Mouse (Mus musculus) ES-E14 (cell line): ENCODE measurements around the gene Enoph1. TPM values are rescaled to one million over a fixed set of nuclear protein-coding genes. Genes with fewer than 3 reads are reported as not detected.

Experiments used
- DNase-seq: peaks from one replicate; pipeline ENCODE4 v3.0.0-alpha.2; 2013; ENCODE audit warnings: low read depth, low spot score
- H3K27ac ChIP-seq: 2 replicates; pipeline ENCODE4 v1.5.1; 2012; ENCODE audit warnings: low read depth, mild to moderate bottlenecking, low read length, moderate library complexity, mixed read lengths; ENCODE audit not compliant: poor library complexity, insufficient read depth, severe bottlenecking
- H3K36me3 ChIP-seq: 2 replicates; pipeline ENCODE4 v1.6.1; 2012; ENCODE audit warnings: mild to moderate bottlenecking, low read length, moderate library complexity, mixed read lengths; ENCODE audit not compliant: control insufficient read depth, poor library complexity, insufficient read depth, severe bottlenecking
- H3K4me1 ChIP-seq, 2 experiments: fragments of 150-350 bp in 1 of 2; sonication (generic) in 1 of 2; 2 replicates each; pipeline ENCODE4 v1.6.1; 2012; ENCODE audit warnings: low read length in 2 of 2, mild to moderate bottlenecking in 1 of 2, mixed read lengths in 1 of 2; ENCODE audit not compliant: control insufficient read depth in 2 of 2, insufficient read depth in 2 of 2, poor library complexity in 1 of 2
- H3K4me3 ChIP-seq, 2 experiments: fragments of 150-350 bp in 1 of 2; sonication (generic) in 1 of 2; 2 replicates each; pipeline ENCODE4 v1.5.1; 2012; ENCODE audit warnings: low read length in 2 of 2, low read depth in 1 of 2, mild to moderate bottlenecking in 1 of 2, mixed read lengths in 1 of 2; ENCODE audit not compliant: insufficient read depth in 1 of 2, poor library complexity in 1 of 2, severe bottlenecking in 1 of 2
- H3K9ac ChIP-seq: 2 replicates; pipeline ENCODE4 v1.6.1; 2012; ENCODE audit warnings: low read depth, mild to moderate bottlenecking, low read length, mixed read lengths; ENCODE audit not compliant: poor library complexity, insufficient read depth, severe bottlenecking
- H3K9me3 ChIP-seq: fragments of 150-350 bp; sonication (generic); 2 replicates; pipeline ENCODE4 v1.6.1; 2012; ENCODE audit warnings: low read depth, mild to moderate bottlenecking, low read length; ENCODE audit not compliant: control insufficient read depth, insufficient read depth
- CHD2 ChIP-seq: IDR thresholded peaks from 2 replicates; pipeline ENCODE4 v1.6.1; 2014; ENCODE audit warnings: mild to moderate bottlenecking, low read depth, low read length, inconsistent platforms
- HCFC1 ChIP-seq: IDR thresholded peaks from 2 replicates; pipeline ENCODE4 v1.6.1; 2012; ENCODE audit warnings: low read length, inconsistent platforms, borderline replicate concordance; ENCODE audit not compliant: insufficient read depth
- MAFK ChIP-seq: IDR thresholded peaks from 2 replicates; pipeline ENCODE4 v1.6.1; 2014; ENCODE audit warnings: mild to moderate bottlenecking, low read depth, low read length, inconsistent platforms; ENCODE audit not compliant: insufficient read depth
- ZC3H11A ChIP-seq: IDR thresholded peaks from 2 replicates; pipeline ENCODE4 v1.6.1; 2012; ENCODE audit warnings: low read depth, mild to moderate bottlenecking, inconsistent platforms, low read length, borderline replicate concordance
- ZNF384 ChIP-seq: IDR thresholded peaks from 2 replicates; pipeline ENCODE4 v1.6.1; 2012; ENCODE audit warnings: low read depth, low read length, inconsistent platforms
- in situ Hi-C, 2 experiments: fragments of 600-800 bp; cut with MboI; formaldehyde crosslinking; loops; one replicate each; pipeline ENCODE4 v1.15.1; 2025; ENCODE audit warnings: low sequenced_read_pairs in 2 of 2, inconsistent platforms in 1 of 2; ENCODE audit not compliant: unreplicated experiment in 2 of 2
- total RNA-seq: library from RNA; depleted of rRNA; stranded (reverse); fragments of 300-350 nt; gene quantifications from 2 replicates; pipeline ENCODE4 v1.2.3, GENCODE M21; 2012

Enoph1 gene
- total RNA-seq, 1 experiment = 81.5 TPM

- H3K4me3 ChIP-seq = peak overlapping the region in 1 of 2 experiments; percentile 2; a peak in 2 of 4 replicates
- TF ChIP-seq MAFK = no peak
- TF ChIP-seq CHD2 = no peak
- TF ChIP-seq ZNF384 = no peak
- TF ChIP-seq ZC3H11A = no peak
- no peak overlapping the region for H3K27ac ChIP-seq
Observed at GRCm38 (mm10) chr5:100042467-100042866, 2.7 kb downstream of the Enoph1 start.

GRCm38 (mm10) chr5:100043361-100043760 is 3.6 kb downstream of the Enoph1 start:
- no peak overlapping the region for H3K9ac ChIP-seq
- in situ Hi-C loops = no loop called here
- peaks cover 8 to 9% of the 10 kb centered on the region in 2 experiments for H3K4me1 ChIP-seq
- H3K36me3 ChIP-seq = peaks cover 2% of the 10 kb centered on the region; the same call in 1 of the 2 replicates
- peak overlapping the region; percentile 15 to 36; a peak in 2 of 4 replicates for H3K4me3 ChIP-seq
- TF ChIP-seq HCFC1 = no peak
- no peak for TF ChIP-seq ZNF384
- no peak for TF ChIP-seq ZC3H11A
- TF ChIP-seq CHD2 = no peak
- no peak for TF ChIP-seq MAFK
- H3K9me3 ChIP-seq = no peaks in the 10 kb centered on the region
- no peak for DNase-seq
- H3K27ac ChIP-seq = peak overlapping the region; percentile 90; the same call in 1 of the 2 replicates

More at GRCm38 (mm10) chr5:100042467-100042866, 2.7 kb downstream of the Enoph1 start:
- H3K36me3 ChIP-seq = peaks cover 5% of the 10 kb centered on the region
- in situ Hi-C loops = no loop called here
- H3K9ac ChIP-seq = no peak overlapping the region
- no peak for DNase-seq
- peaks cover 6 to 8% of the 10 kb centered on the region in 2 experiments for H3K4me1 ChIP-seq
- H3K9me3 ChIP-seq = no peaks in the 10 kb centered on the region

DNA sequence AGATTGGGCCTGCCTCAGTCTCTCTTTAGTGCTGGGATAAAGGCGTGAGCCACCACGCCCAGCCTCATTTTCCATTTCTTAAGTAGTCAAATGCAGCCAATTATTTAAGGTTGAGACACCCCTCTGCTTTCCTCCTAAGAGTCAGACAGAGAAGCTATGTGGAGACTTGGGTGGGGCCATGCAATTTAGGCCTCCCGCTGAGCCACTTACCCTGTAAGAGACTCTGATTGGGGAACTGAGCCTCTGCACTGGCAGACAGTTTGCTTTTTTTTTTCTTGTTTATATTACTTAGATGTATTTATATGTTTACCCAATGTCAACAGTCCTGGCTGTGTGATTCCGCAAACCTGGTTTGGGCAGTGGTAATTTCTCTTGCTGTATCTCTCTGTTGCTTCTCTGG is 4.2 kb downstream of the Enoph1 start:
- peak overlapping the region; percentile 90; the same call in 1 of the 2 replicates for H3K27ac ChIP-seq
- H3K4me1 ChIP-seq = peaks cover 8 to 9% of the 10 kb centered on the region in 2 experiments
- DNase-seq = peak; percentile 87

GRCm38 (mm10) chr5:100044621-100045020 is 4.8 kb downstream of the Enoph1 start:
- peaks cover 4% of the 10 kb centered on the region; the same call in 1 of the 2 replicates for H3K36me3 ChIP-seq
- H3K9me3 ChIP-seq = no peaks in the 10 kb centered on the region
- no peak for TF ChIP-seq ZNF384
- TF ChIP-seq CHD2 = no peak
- TF ChIP-seq HCFC1 = no peak
- no peak for TF ChIP-seq MAFK
- no peak for TF ChIP-seq ZC3H11A
- peak overlapping the region; percentile 30 for H3K9ac ChIP-seq
- H3K4me1 ChIP-seq = peaks cover 9 to 11% of the 10 kb centered on the region in 2 experiments
- in situ Hi-C loops = no loop called here
- H3K4me3 ChIP-seq = peak overlapping the region; percentile 23 to 29
- peak overlapping the region; percentile 85 for H3K27ac ChIP-seq
- DNase-seq = no peak

More for the DNA sequence above, 4.2 kb downstream of the Enoph1 start:
- H3K36me3 ChIP-seq = peaks cover 2% of the 10 kb centered on the region; the same call in 1 of the 2 replicates
- in situ Hi-C loops = no loop called here
- no peak overlapping the region for H3K9ac ChIP-seq
- H3K4me3 ChIP-seq = peak overlapping the region; percentile 29 to 36; a peak in 3 of 4 replicates
- TF ChIP-seq ZNF384 = peak; percentile 91
- no peak for TF ChIP-seq ZC3H11A
- H3K9me3 ChIP-seq = no peaks in the 10 kb centered on the region

GRCm38 (mm10) chr5:100046096-100046495 is 6.3 kb downstream of the Enoph1 start:
- Histone ChIP-seq H3K4me1 (peaks cover 8 to 15% of the 10 kb centered on the region in 2 experiments), H3K4me3 (no peak overlapping the region), H3K36me3 (peaks cover 5% of the 10 kb centered on the region; the same call in 1 of the 2 replicates), H3K9me3 (no peaks in the 10 kb centered on the region), H3K27ac (no peak overlapping the region), H3K9ac (no peak overlapping the region)
- TF ChIP-seq MAFK (no peak), CHD2 (no peak), HCFC1 (no peak), ZNF384 (no peak), ZC3H11A (no peak)
- DNase-seq = no peak
- in situ Hi-C loops = no loop called here
